Mouse (Mus musculus) heart, embryonic 13.5 days (tissue): Measurements from ENCODE around the gene Cog3. TPM values are rescaled to one million over a fixed set of nuclear protein-coding genes. Genes with fewer than 3 reads are reported as not detected.

Experiments used
- ATAC-seq: fragments of 200-750 bp; cut with Nextera tagmentation; 2 replicates; pipeline ENCODE4 v1.8.0; 2017; ENCODE audit warnings: moderate TSS enrichment; ENCODE audit not compliant: insufficient number of reproducible peaks, low FRiP score, low TSS enrichment; ENCODE audit errors: extremely low read depth
- H3K27ac ChIP-seq: fragments of 300-500 bp; sonication (generic); replicated peaks from 2 replicates; pipeline ENCODE4 v1.5.1; 2015; ENCODE audit warnings: moderate library complexity, mild to moderate bottlenecking, inconsistent platforms
- H3K27me3 ChIP-seq: fragments of 300-500 bp; sonication (generic); replicated peaks from 2 replicates; pipeline ENCODE4 v1.6.1; 2015; ENCODE audit warnings: mild to moderate bottlenecking, inconsistent platforms
- H3K36me3 ChIP-seq: fragments of 300-500 bp; sonication (generic); 2 replicates; pipeline ENCODE4 v1.6.1; 2015; ENCODE audit warnings: mild to moderate bottlenecking, inconsistent platforms
- H3K4me1 ChIP-seq: fragments of 300-500 bp; sonication (generic); 2 replicates; pipeline ENCODE4 v1.6.1; 2015; ENCODE audit warnings: inconsistent platforms
- H3K4me2 ChIP-seq: fragments of 300-500 bp; sonication (generic); 2 replicates; pipeline ENCODE4 v1.6.1; 2015; ENCODE audit warnings: inconsistent platforms, mild to moderate bottlenecking, moderate library complexity
- H3K4me3 ChIP-seq: fragments of 300-500 bp; sonication (generic); 2 replicates; pipeline ENCODE4 v1.5.1; 2015; ENCODE audit warnings: moderate library complexity, mild to moderate bottlenecking, inconsistent platforms
- H3K9ac ChIP-seq: fragments of 300-500 bp; sonication (generic); 2 replicates; pipeline ENCODE4 v1.6.1; 2015; ENCODE audit warnings: inconsistent platforms, mild to moderate bottlenecking, moderate library complexity
- H3K9me3 ChIP-seq: fragments of 300-500 bp; sonication (generic); 2 replicates; pipeline ENCODE4 v1.6.1; 2016; ENCODE audit warnings: inconsistent platforms
- WGBS: fragments of 180-500 bp; shearing (Covaris S2); methylation state at CpG from one replicate; pipeline ENCODE4 v1.1.7; 2015; ENCODE audit warnings: mixed read lengths; 5-methylcytosine and 5-hydroxymethylcytosine counted together
- polyA plus RNA-seq: library from polyadenylated mRNA; unstranded; fragments of >200 nt; fragmentation: Nextera tagmentation; extraction: Ambion mirVana; gene quantifications from 2 replicates; pipeline ENCODE4 v1.2.1, GENCODE M21; 2015

Gene Cog3
- 11.7 and 11.8 TPM in 2 replicates for polyA plus RNA-seq

GRCm38 (mm10) chr14:75753991-75754817 lies at the start of gene Cog3:
Gene Cog3 (minus strand): TSS chr14:75754517.
- WGBS = under 1% methylated on average over 69 of the region's 78 CpGs
- H3K4me1 ChIP-seq = peaks cover 24% of the 10 kb centered on the region
- peaks cover 23% of the 10 kb centered on the region for H3K27me3 ChIP-seq
- no peaks in the 10 kb centered on the region for H3K9me3 ChIP-seq
- peak within 1 kb of the TSS; percentile 97 for H3K9ac ChIP-seq
- H3K4me2 ChIP-seq = peak within 1 kb of the TSS; percentile 73
- H3K27ac ChIP-seq = peak within 1 kb of the TSS; percentile 93
- no peaks in the 10 kb centered on the region for H3K36me3 ChIP-seq
- H3K4me3 ChIP-seq = peak within 1 kb of the TSS; percentile 99
- peak; percentile 84 for ATAC-seq

- no peak overlapping the region for H3K4me3 ChIP-seq
- H3K27me3 ChIP-seq = no peaks in the 10 kb centered on the region
- peaks cover 6% of the 10 kb centered on the region for H3K4me1 ChIP-seq
- no peak overlapping the region for H3K27ac ChIP-seq
- no peak overlapping the region for H3K4me2 ChIP-seq
- H3K9me3 ChIP-seq = no peaks in the 10 kb centered on the region
- WGBS = 47% methylated on average over 5 of the region's 5 CpGs
- no peaks in the 10 kb centered on the region for H3K36me3 ChIP-seq
- no peak for ATAC-seq
- H3K9ac ChIP-seq = no peak overlapping the region
These were observed 43.6 kb upstream of the Cog3 start for GRCm38 (mm10) chr14:75797769-75798386.

- Histone ChIP-seq H3K9me3 (no peaks in the 10 kb centered on the region), H3K27me3 (no peaks in the 10 kb centered on the region), H3K9ac (no peak overlapping the region), H3K4me3 (no peak overlapping the region), H3K4me2 (no peak overlapping the region), H3K4me1 (no peaks in the 10 kb centered on the region), H3K36me3 (no peaks in the 10 kb centered on the region), H3K27ac (no peak overlapping the region)
- ATAC-seq = no peak
- whole genome bisulfite sequencing = 81% methylated on average over 4 of the region's 4 CpGs
These were observed 41.6 kb upstream of the Cog3 start for GRCm38 (mm10) chr14:75795918-75796317.

GRCm38 (mm10) chr14:75794726-75795125 lies 40.4 kb upstream of the Cog3 start:
- no peak for ATAC-seq

GRCm38 (mm10) chr14:75794324-75794723 lies 40.0 kb upstream of the Cog3 start:
- no peak for ATAC-seq
- WGBS = 72% methylated on average over 6 of the region's 6 CpGs
- H3K4me3 ChIP-seq = no peak overlapping the region
- H3K4me1 ChIP-seq = 0 out of 2 replicates have a peak, but pooled peaks cover 3% of the 10 kb centered on the region
- H3K36me3 ChIP-seq = no peaks in the 10 kb centered on the region
- H3K4me2 ChIP-seq = no peak overlapping the region
- H3K9ac ChIP-seq = no peak overlapping the region
- no peaks in the 10 kb centered on the region for H3K9me3 ChIP-seq
- H3K27ac ChIP-seq = no peak overlapping the region
- no peaks in the 10 kb centered on the region for H3K27me3 ChIP-seq

More at GRCm38 (mm10) chr14:75794726-75795125, 40.4 kb upstream of the Cog3 start:
- Histone ChIP-seq H3K9me3 (no peaks in the 10 kb centered on the region), H3K4me2 (no peak overlapping the region), H3K4me1 (no peaks in the 10 kb centered on the region), H3K4me3 (no peak overlapping the region), H3K27me3 (no peaks in the 10 kb centered on the region), H3K27ac (no peak overlapping the region), H3K9ac (no peak overlapping the region), H3K36me3 (no peaks in the 10 kb centered on the region)
- WGBS = 77% methylated on average over 5 of the region's 5 CpGs

GRCm38 (mm10) chr14:75793110-75793509 lies 38.8 kb upstream of the Cog3 start:
- Histone ChIP-seq H3K9ac (no peak overlapping the region), H3K36me3 (no peaks in the 10 kb centered on the region), H3K4me1 (0 out of 2 replicates have a peak, but pooled peaks cover 6% of the 10 kb centered on the region), H3K9me3 (no peaks in the 10 kb centered on the region), H3K4me3 (no peak overlapping the region), H3K27ac (no peak overlapping the region), H3K27me3 (no peaks in the 10 kb centered on the region), H3K4me2 (no peak overlapping the region)
- no peak for ATAC-seq
- WGBS = 81% methylated on average over 4 of the region's 4 CpGs

GRCm38 (mm10) chr14:75791372-75791771 lies 37.1 kb upstream of the Cog3 start:
- ATAC-seq = no peak

GRCm38 (mm10) chr14:75790411-75790996 lies 36.2 kb upstream of the Cog3 start:
- no peak overlapping the region for H3K27ac ChIP-seq
- H3K4me3 ChIP-seq = no peak overlapping the region
- no peaks in the 10 kb centered on the region for H3K9me3 ChIP-seq
- H3K9ac ChIP-seq = no peak overlapping the region
- 75% methylated on average over 3 of the region's 3 CpGs for WGBS
- no peak for ATAC-seq
- no peaks in the 10 kb centered on the region for H3K36me3 ChIP-seq
- no peaks in the 10 kb centered on the region for H3K27me3 ChIP-seq
- H3K4me1 ChIP-seq = peaks cover 19% of the 10 kb centered on the region
- H3K4me2 ChIP-seq = no peak overlapping the region

More at GRCm38 (mm10) chr14:75791372-75791771, 37.1 kb upstream of the Cog3 start:
- Histone ChIP-seq H3K4me3 (no peak overlapping the region), H3K36me3 (no peaks in the 10 kb centered on the region), H3K27me3 (no peaks in the 10 kb centered on the region), H3K4me2 (no peak overlapping the region), H3K4me1 (peaks cover 12% of the 10 kb centered on the region), H3K9ac (no peak overlapping the region), H3K27ac (no peak overlapping the region), H3K9me3 (no peaks in the 10 kb centered on the region)
- WGBS = 76% methylated on average over 3 of the region's 3 CpGs

GRCm38 (mm10) chr14:75789291-75789690 lies 35.0 kb upstream of the Cog3 start:
- no peak overlapping the region for H3K4me3 ChIP-seq
- WGBS = 59% methylated on average over 6 of the region's 6 CpGs
- no peaks in the 10 kb centered on the region for H3K27me3 ChIP-seq
- ATAC-seq = no peak
- H3K36me3 ChIP-seq = no peaks in the 10 kb centered on the region
- H3K4me2 ChIP-seq = no peak overlapping the region
- H3K4me1 ChIP-seq = peaks cover 19% of the 10 kb centered on the region
- no peak overlapping the region for H3K9ac ChIP-seq
- no peak overlapping the region for H3K27ac ChIP-seq
- no peaks in the 10 kb centered on the region for H3K9me3 ChIP-seq

- Histone ChIP-seq H3K9ac (0 out of 2 replicates have a peak overlapping the region, but pooled peaks have one; percentile 76), H3K27ac (no peak overlapping the region), H3K4me1 (peaks cover 19% of the 10 kb centered on the region), H3K36me3 (no peaks in the 10 kb centered on the region), H3K27me3 (no peaks in the 10 kb centered on the region), H3K4me3 (peak overlapping the region; percentile 73), H3K9me3 (no peaks in the 10 kb centered on the region), H3K4me2 (peak overlapping the region; percentile 72)
- WGBS = 29% methylated on average over 7 of the region's 7 CpGs
- no peak for ATAC-seq
These were observed 33.5 kb upstream of the Cog3 start for GRCm38 (mm10) chr14:75787794-75788175.
